Mouse (Mus musculus): ENCODE results near the gene Wasf2.

Gene Wasf2

GRCm38 (mm10) chr4:133087835-133088234 is 42.5 kb upstream of the Wasf2 start:
- peak overlapping the region; percentile 41; the same call in 1 of the 2 replicates for H3K4me3 ChIP-seq (replicated peaks; ENCODE audit: low read length)
- H3K4me1 ChIP-seq (replicated peaks; ENCODE audit: low read depth, low read length) = peaks cover 88% of the 10 kb centered on the region
- no peaks in the 10 kb centered on the region for H3K27me3 ChIP-seq (ENCODE audit: insufficient read depth, low read length)
- TF ChIP-seq POU5F1 (IDR thresholded peaks at IDR 0.05; ENCODE audit: borderline replicate concordance, low read length) (no peak), CTCF (conservative IDR thresholded peaks at IDR 0.05; ENCODE audit: low read length) (no peak), NANOG (IDR thresholded peaks at IDR 0.05; ENCODE audit: borderline replicate concordance, low read length) (no peak)
- H3K9me3 ChIP-seq (ENCODE audit: low read length) = peaks cover 6% of the 10 kb centered on the region; the same call in 1 of the 2 replicates
- H3K36me3 ChIP-seq (ENCODE audit: insufficient read depth, low read length) = 0 out of 2 replicates have a peak, but pooled peaks cover 4% of the 10 kb centered on the region

DNA sequence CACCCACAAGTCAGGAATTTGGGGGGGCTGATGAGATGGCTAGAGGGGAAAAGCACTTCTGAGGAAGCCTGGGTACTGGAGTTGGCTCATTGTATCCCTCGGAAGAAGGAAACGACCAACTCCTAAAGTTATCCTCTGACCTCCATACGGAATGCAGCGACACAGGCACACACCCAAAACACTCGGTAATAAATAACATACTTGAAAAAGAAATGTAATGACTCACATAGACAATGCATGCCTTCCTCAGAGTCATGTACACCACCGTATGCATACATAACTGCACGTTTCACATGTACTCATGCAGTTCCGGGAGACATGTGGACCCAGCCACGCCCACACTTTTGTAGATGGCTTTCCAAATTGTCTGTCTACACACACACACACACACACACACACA is 41.0 kb upstream of the Wasf2 start:
- no peak for TF ChIP-seq NANOG (IDR thresholded peaks at IDR 0.05; ENCODE audit: borderline replicate concordance, low read length)
- no peak for TF ChIP-seq POU5F1 (IDR thresholded peaks at IDR 0.05; ENCODE audit: borderline replicate concordance, low read length)
- no peak for TF ChIP-seq CTCF (conservative IDR thresholded peaks at IDR 0.05; ENCODE audit: low read length)
- Histone ChIP-seq H3K9me3 (ENCODE audit: low read length) (peaks cover 6% of the 10 kb centered on the region; the same call in 1 of the 2 replicates), H3K36me3 (ENCODE audit: insufficient read depth, low read length) (0 out of 2 replicates have a peak, but pooled peaks cover 4% of the 10 kb centered on the region), H3K4me3 (replicated peaks; ENCODE audit: low read length) (no peak overlapping the region), H3K4me1 (replicated peaks; ENCODE audit: low read depth, low read length) (peaks cover 91% of the 10 kb centered on the region), H3K27me3 (ENCODE audit: insufficient read depth, low read length) (no peaks in the 10 kb centered on the region)

- Histone ChIP-seq H3K36me3 (ENCODE audit: insufficient read depth, low read length) (0 out of 2 replicates have a peak, but pooled peaks cover 4% of the 10 kb centered on the region), H3K9me3 (ENCODE audit: low read length) (peaks cover 6% of the 10 kb centered on the region; the same call in 1 of the 2 replicates), H3K4me1 (replicated peaks; ENCODE audit: low read depth, low read length) (peaks cover 89% of the 10 kb centered on the region), H3K4me3 (replicated peaks; ENCODE audit: low read length) (no peak overlapping the region), H3K27me3 (ENCODE audit: insufficient read depth, low read length) (no peaks in the 10 kb centered on the region)
- TF ChIP-seq POU5F1 (IDR thresholded peaks at IDR 0.05; ENCODE audit: borderline replicate concordance, low read length) (no peak), NANOG (IDR thresholded peaks at IDR 0.05; ENCODE audit: borderline replicate concordance, low read length) (no peak), CTCF (conservative IDR thresholded peaks at IDR 0.05; ENCODE audit: low read length) (no peak)
These were observed 40.5 kb upstream of the Wasf2 start for GRCm38 (mm10) chr4:133089802-133090201.

- Histone ChIP-seq H3K4me1 (replicated peaks; ENCODE audit: low read depth, low read length) (peaks cover 91% of the 10 kb centered on the region), H3K36me3 (ENCODE audit: insufficient read depth, low read length) (0 out of 2 replicates have a peak, but pooled peaks cover 4% of the 10 kb centered on the region), H3K9me3 (ENCODE audit: low read length) (peaks cover 6% of the 10 kb centered on the region; the same call in 1 of the 2 replicates), H3K4me3 (replicated peaks; ENCODE audit: low read length) (peak overlapping the region; percentile 41), H3K27me3 (ENCODE audit: insufficient read depth, low read length) (no peaks in the 10 kb centered on the region)
- TF ChIP-seq CTCF (conservative IDR thresholded peaks at IDR 0.05; ENCODE audit: low read length) (no peak), POU5F1 (IDR thresholded peaks at IDR 0.05; ENCODE audit: borderline replicate concordance, low read length) (no peak), NANOG (IDR thresholded peaks at IDR 0.05; ENCODE audit: borderline replicate concordance, low read length) (no peak)
These were observed 40.0 kb upstream of the Wasf2 start for GRCm38 (mm10) chr4:133090276-133090719.

GRCm38 (mm10) chr4:133090720-133091458 is 39.4 kb upstream of the Wasf2 start:
- H3K4me1 ChIP-seq (replicated peaks; ENCODE audit: low read depth, low read length) = peaks cover 90% of the 10 kb centered on the region
- no peak for TF ChIP-seq CTCF (conservative IDR thresholded peaks at IDR 0.05; ENCODE audit: low read length)
- TF ChIP-seq NANOG (IDR thresholded peaks at IDR 0.05; ENCODE audit: borderline replicate concordance, low read length) = no peak
- no peak for TF ChIP-seq POU5F1 (IDR thresholded peaks at IDR 0.05; ENCODE audit: borderline replicate concordance, low read length)
- peaks cover 6% of the 10 kb centered on the region; the same call in 1 of the 2 replicates for H3K9me3 ChIP-seq (ENCODE audit: low read length)
- H3K36me3 ChIP-seq (ENCODE audit: insufficient read depth, low read length) = 0 out of 2 replicates have a peak, but pooled peaks cover 4% of the 10 kb centered on the region
- H3K27me3 ChIP-seq (ENCODE audit: insufficient read depth, low read length) = no peaks in the 10 kb centered on the region
- H3K4me3 ChIP-seq (replicated peaks; ENCODE audit: low read length) = peak overlapping the region; percentile 41

DNA sequence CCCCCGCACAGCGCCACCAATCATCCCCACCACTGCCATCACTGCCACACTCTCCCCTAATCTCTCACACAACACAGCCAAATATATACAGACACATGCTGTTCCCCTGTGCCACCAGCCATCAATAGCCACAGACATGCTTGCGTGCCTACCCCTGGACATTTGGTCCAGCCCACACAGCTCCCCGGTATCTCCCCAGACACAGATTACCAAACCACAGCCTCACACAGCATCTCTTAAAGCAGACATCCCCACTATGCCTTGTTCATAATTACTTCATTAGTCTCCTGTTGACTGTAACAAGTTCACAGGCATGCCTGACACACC is 38.9 kb upstream of the Wasf2 start:
- H3K27me3 ChIP-seq (ENCODE audit: insufficient read depth, low read length) = no peaks in the 10 kb centered on the region
- 0 out of 2 replicates have a peak, but pooled peaks cover 4% of the 10 kb centered on the region for H3K36me3 ChIP-seq (ENCODE audit: insufficient read depth, low read length)
- TF ChIP-seq NANOG (IDR thresholded peaks at IDR 0.05; ENCODE audit: borderline replicate concordance, low read length) = no peak
- TF ChIP-seq CTCF (conservative IDR thresholded peaks at IDR 0.05; ENCODE audit: low read length) = no peak
- no peak for TF ChIP-seq POU5F1 (IDR thresholded peaks at IDR 0.05; ENCODE audit: borderline replicate concordance, low read length)
- peaks cover 85% of the 10 kb centered on the region for H3K4me1 ChIP-seq (replicated peaks; ENCODE audit: low read depth, low read length)
- H3K9me3 ChIP-seq (ENCODE audit: low read length) = peaks cover 6% of the 10 kb centered on the region; the same call in 1 of the 2 replicates
- peak overlapping the region; percentile 41 for H3K4me3 ChIP-seq (replicated peaks; ENCODE audit: low read length)

DNA sequence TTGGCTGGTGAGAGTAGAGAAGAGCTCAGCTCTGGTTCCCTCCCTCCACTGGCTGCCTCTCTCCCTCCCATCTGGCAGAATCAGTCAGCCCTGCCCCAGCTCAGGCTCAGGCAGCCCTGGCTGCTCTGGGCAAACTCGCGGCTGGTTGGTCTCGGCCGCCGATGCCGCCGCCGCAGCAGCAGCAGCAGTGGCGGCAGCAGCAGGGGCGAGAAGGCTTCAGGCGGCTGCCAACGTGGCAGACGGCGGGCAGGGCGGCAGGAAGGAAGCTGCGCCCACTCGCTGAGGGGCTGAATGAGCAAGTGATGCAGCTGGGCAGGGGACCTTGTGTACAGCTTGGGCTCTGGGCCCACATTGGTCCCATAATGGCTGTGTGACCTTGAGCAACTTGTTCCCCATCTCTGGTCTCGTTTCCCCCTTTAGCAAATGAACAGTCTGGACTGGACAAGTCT is 37.8 kb upstream of the Wasf2 start:
- Histone ChIP-seq H3K4me3 (replicated peaks; ENCODE audit: low read length) (peak overlapping the region; percentile 79), H3K36me3 (ENCODE audit: insufficient read depth, low read length) (no peaks in the 10 kb centered on the region), H3K27me3 (ENCODE audit: insufficient read depth, low read length) (no peaks in the 10 kb centered on the region), H3K9me3 (ENCODE audit: low read length) (peaks cover 6% of the 10 kb centered on the region; the same call in 1 of the 2 replicates), H3K4me1 (replicated peaks; ENCODE audit: low read depth, low read length) (peaks cover 74% of the 10 kb centered on the region)
- no peak for TF ChIP-seq NANOG (IDR thresholded peaks at IDR 0.05; ENCODE audit: borderline replicate concordance, low read length)
- no peak for TF ChIP-seq CTCF (conservative IDR thresholded peaks at IDR 0.05; ENCODE audit: low read length)

DNA sequence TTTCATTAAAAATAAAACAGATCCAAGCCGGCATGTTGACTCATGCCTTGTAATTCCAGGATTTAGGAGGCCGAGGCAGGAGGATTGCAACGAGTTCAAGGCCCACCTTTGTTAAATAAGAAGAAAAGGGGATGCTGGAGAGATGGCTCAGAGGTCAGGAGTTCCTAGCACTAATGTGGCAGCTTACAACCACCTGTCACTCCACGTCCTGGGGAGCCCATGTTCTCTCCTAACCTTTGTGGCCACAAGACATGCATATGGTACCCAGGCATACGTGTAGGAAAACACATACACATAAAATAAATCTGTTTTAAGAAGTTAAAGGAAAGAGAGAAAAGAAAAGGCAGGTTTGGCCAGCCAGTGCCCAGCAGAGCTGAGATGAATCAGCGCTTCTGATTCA is 37.2 kb upstream of the Wasf2 start:
- Histone ChIP-seq H3K27me3 (ENCODE audit: insufficient read depth, low read length) (no peaks in the 10 kb centered on the region), H3K36me3 (ENCODE audit: insufficient read depth, low read length) (no peaks in the 10 kb centered on the region), H3K9me3 (ENCODE audit: low read length) (peaks cover 6% of the 10 kb centered on the region; the same call in 1 of the 2 replicates), H3K4me1 (replicated peaks; ENCODE audit: low read depth, low read length) (peaks cover 68% of the 10 kb centered on the region), H3K4me3 (replicated peaks; ENCODE audit: low read length) (peak overlapping the region; percentile 79)
- TF ChIP-seq NANOG (IDR thresholded peaks at IDR 0.05; ENCODE audit: borderline replicate concordance, low read length) = no peak
- no peak for TF ChIP-seq CTCF (conservative IDR thresholded peaks at IDR 0.05; ENCODE audit: low read length)
- TF ChIP-seq POU5F1 (IDR thresholded peaks at IDR 0.05; ENCODE audit: borderline replicate concordance, low read length) = no peak

Measured in E14TG2a.4 (cell line).